ENCODE assay signal across 17 mouse cellular contexts in genomic region chr8:118797127-118797526, GRCm38 (mm10).
"Had no signal": no experiment of that assay in that cellular context is flagged by ENCODE, and none has a peak within 500 bp of the region (broad histone marks: within the 10 kb centered on the region; RNA-seq: fewer than 3 reads in every experiment).

No protein-coding gene starts in this region.

- H3K36me3 ChIP-seq: limb, embryonic 12.5 days; liver, embryonic 13.5 days; lung, embryonic 15.5 days; midbrain, embryonic 15.5 days; stomach, embryonic 15.5 days had no signal

- H3K27ac ChIP-seq: kidney, postnatal 0 days; layer of hippocampus, adult 2 months; limb, embryonic 12.5 days; liver, embryonic 13.5 days; lung, embryonic 15.5 days; macrophage; midbrain, embryonic 15.5 days; stomach, embryonic 15.5 days had no signal

- H3K27me3 ChIP-seq: limb, embryonic 12.5 days; liver, embryonic 13.5 days; lung, embryonic 15.5 days; megakaryocyte, embryonic 14.5 days; midbrain, embryonic 15.5 days; stomach, embryonic 15.5 days had no signal

- H3K4me2 ChIP-seq: limb, embryonic 12.5 days; liver, embryonic 13.5 days; lung, embryonic 15.5 days; midbrain, embryonic 15.5 days; stomach, embryonic 15.5 days had no signal

- H3K4me3 ChIP-seq: layer of hippocampus, adult 2 months; limb, embryonic 12.5 days; liver, embryonic 13.5 days; lung, embryonic 15.5 days; megakaryocyte, embryonic 14.5 days; midbrain, embryonic 15.5 days; stomach, embryonic 15.5 days had no signal

- H3K9ac ChIP-seq: limb, embryonic 12.5 days; liver, embryonic 13.5 days; liver, postnatal 0 days; lung, embryonic 15.5 days; midbrain, embryonic 15.5 days; stomach, embryonic 15.5 days had no signal

- ATAC-seq: liver, postnatal 0 days; midbrain, embryonic 15.5 days had no signal

- H3K4me1 ChIP-seq: limb, embryonic 12.5 days; liver, embryonic 13.5 days; lung, embryonic 15.5 days; megakaryocyte, embryonic 14.5 days; stomach, embryonic 15.5 days had no signal

- H3K9me3 ChIP-seq: midbrain, embryonic 15.5 days; stomach, embryonic 15.5 days had no signal

- DNase-seq: kidney, adult 9 months; kidney, postnatal 36 days; liver; liver, embryonic 13.5 days; liver, postnatal 0 days; lung, postnatal 14 days; right cerebral cortex, postnatal 14 days; thymus, adult 2 months; thymus, postnatal 25 days had no signal
